Mouse (Mus musculus): ENCODE data around the gene Gm10306. TPM values are rescaled to one million over a fixed set of nuclear protein-coding genes. Genes with fewer than 3 reads are reported as not detected.

Gm10306 gene
- total RNA-seq, 1 experiment from 2014 or later = not detected

GRCm38 (mm10) chr4:94605591-94605990, 49.2 kb downstream of the Gm10306 start:
- no peak for DNase-seq

Other genes starting within 250 kb of the Gm10306 start
- 10.0 TPM in 2 replicates for gene Caap1, start 250 bp downstream of the Gm10306 start, total RNA-seq (2021)
- 59.5 and 66.7 TPM in 2 replicates for gene Plaa, start 46.7 kb downstream of the Gm10306 start, total RNA-seq (2021)
- gene Ift74, start 57.9 kb downstream of the Gm10306 start, total RNA-seq (2021) = 15.9 and 18.6 TPM in 2 replicates
- gene Lrrc19, start 93.6 kb downstream of the Gm10306 start, total RNA-seq (2021) = not detected in 2 replicates
- gene Tek, start 182.7 kb downstream of the Gm10306 start, total RNA-seq (2021) = 41.9 and 45.9 TPM in 2 replicates